Mouse (Mus musculus): ENCODE results near the gene Gosr1. TPM values are rescaled to one million over a fixed set of nuclear protein-coding genes. Genes with fewer than 3 reads are reported as not detected.

The Gosr1 gene
- polyA plus RNA-seq, 1 experiment from 2014 or later, result 32.7 TPM

DNA sequence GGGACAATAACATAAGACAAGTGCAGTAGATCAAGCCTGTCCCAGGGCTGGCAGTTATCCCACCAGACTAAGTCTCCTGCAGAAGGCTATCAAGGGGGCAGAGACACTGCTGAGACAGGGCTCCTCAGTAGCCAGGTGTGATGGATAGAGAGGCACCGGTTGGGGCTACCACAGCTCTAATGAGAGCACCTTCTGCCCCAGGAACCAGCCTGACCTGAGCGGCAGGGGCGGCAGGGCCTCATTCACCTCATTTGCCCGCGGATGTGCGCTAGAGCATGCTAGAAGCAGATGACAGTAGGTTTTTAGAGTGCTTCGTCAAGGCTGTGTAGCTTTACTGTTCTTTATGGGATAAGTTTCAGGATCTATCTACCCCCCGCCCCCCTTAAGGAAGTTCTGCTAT is 39.5 kb downstream of the Gosr1 start:
- Histone ChIP-seq H3K9me3 (ENCODE audit: control insufficient read depth, low read length) (no peaks in the 10 kb centered on the region), H3K36me3 (ENCODE audit: control insufficient read depth, insufficient read depth, low read length) (peaks cover 7% of the 10 kb centered on the region; the same call in 1 of the 2 replicates), H3K4me1 (ENCODE audit: control insufficient read depth, insufficient read depth, low read length) (0 out of 2 replicates have a peak, but pooled peaks cover 3% of the 10 kb centered on the region), H3K27ac (replicated peaks; ENCODE audit: low read depth, low read length) (no peak overlapping the region), H3K27me3 (ENCODE audit: control insufficient read depth, insufficient read depth, low read length) (no peaks in the 10 kb centered on the region), H3K4me2 (ENCODE audit: low read depth, severe bottlenecking) (no peak overlapping the region), H3K9ac (ENCODE audit: low read length) (no peak overlapping the region), H3K4me3 (ENCODE audit: low read depth, low read length) (no peak overlapping the region)
- 84% methylated on average over 8 of the region's 8 CpGs for WGBS
- ATAC-seq (ENCODE audit: insufficient number of reproducible peaks, low FRiP score, low TSS enrichment, low read depth) (no peak), DNase-seq (ENCODE audit: low spot score) (no peak)

DNA sequence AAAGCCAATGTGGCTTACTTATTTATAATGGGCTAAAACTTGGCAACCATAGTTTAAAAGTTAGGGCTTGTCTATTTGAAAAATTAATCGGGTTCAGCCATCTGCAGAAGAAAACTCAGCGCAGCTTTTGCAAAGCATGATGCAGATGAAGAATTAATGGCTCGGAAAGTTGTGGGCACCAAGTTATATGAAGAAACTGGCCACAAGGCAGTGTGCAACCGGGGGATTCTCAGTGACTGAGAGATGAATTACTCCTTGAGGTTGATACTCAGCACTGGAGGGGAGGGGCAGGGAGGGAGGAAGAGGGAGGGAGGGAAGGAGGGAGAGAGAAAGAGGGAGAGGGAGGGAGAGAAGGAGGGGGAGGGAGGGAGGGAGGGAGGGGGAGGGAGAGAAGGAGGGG is 46.4 kb downstream of the Gosr1 start:
- ATAC-seq (ENCODE audit: insufficient number of reproducible peaks, low FRiP score, low TSS enrichment, low read depth) (no peak), DNase-seq (ENCODE audit: low spot score) (no peak)
- WGBS, result 77% methylated on average over 4 of the region's 4 CpGs
- 0 out of 2 replicates have a peak, but pooled peaks cover 3% of the 10 kb centered on the region for H3K4me1 ChIP-seq (ENCODE audit: control insufficient read depth, insufficient read depth, low read length)
- H3K4me3 ChIP-seq (ENCODE audit: low read depth, low read length), result no peak overlapping the region
- no peaks in the 10 kb centered on the region for H3K9me3 ChIP-seq (ENCODE audit: control insufficient read depth, low read length)
- H3K9ac ChIP-seq (ENCODE audit: low read length), result no peak overlapping the region
- H3K27ac ChIP-seq (replicated peaks; ENCODE audit: low read depth, low read length), result no peak overlapping the region
- H3K27me3 ChIP-seq (ENCODE audit: control insufficient read depth, insufficient read depth, low read length), result no peaks in the 10 kb centered on the region
- H3K4me2 ChIP-seq (ENCODE audit: low read depth, severe bottlenecking), result no peak overlapping the region
- no peaks in the 10 kb centered on the region for H3K36me3 ChIP-seq (ENCODE audit: control insufficient read depth, insufficient read depth, low read length)

DNA sequence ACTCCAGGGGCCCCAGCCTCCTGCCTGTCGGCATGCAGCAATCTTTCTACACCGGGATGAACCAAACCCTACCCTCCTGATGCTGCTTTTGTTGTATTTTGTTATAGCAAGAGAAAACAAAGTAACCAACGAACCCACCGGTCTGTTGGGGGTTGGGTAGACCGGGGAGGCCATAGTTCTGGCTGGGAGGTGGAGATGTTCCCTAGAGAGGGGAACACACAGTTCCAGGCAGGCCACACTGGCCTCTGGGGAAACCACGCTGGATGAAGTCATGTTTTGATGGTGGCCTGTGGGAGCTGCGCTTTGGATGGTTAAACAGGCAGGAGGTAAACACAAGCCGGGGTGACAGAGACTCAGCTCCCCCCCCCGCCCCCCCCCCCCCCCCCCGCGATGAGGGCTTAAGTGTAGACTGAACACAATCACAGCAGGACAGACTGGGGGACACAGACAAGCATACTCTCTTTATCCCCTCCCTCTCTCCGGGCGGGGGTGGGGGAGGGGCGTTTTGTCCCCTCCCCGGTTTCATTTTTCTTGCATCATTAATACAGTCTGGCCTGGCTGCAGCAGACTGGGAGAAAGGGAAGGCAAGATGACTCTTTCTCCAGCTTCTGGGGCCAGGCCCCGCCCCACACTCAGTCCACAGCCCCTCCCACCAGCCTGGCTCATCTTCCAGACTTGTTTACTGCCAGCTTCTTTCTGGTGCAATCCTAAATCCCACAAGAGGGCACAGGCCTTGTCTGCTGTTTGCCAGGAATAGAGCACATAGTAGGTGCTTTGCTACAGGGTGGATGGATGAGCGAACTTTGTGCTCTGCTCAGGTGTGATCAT is 53.5 kb downstream of the Gosr1 start:
- H3K4me2 ChIP-seq (ENCODE audit: low read depth, severe bottlenecking), result no peak overlapping the region
- no peak for ATAC-seq (ENCODE audit: insufficient number of reproducible peaks, low FRiP score, low TSS enrichment, low read depth)
- H3K9me3 ChIP-seq (ENCODE audit: control insufficient read depth, low read length), result no peaks in the 10 kb centered on the region

DNA sequence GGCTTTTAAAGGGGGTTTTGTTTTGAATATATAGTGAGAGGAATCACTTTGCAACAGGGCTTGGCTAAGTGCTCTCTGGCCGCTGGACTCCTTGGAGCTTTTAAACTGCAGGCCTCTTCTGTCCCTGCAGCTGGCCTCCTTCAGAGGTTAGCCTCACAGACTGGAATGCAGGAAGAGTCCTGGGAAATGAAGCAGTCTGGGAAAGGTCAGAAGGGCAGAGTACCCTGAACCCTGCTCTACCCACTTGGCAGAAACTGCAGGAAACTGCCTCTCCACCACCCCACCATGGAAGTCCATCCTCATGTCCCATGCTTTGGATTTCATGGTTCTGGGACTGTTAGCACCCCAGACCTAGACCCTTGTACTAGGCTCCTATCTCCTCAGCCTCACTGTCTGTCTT is 54.5 kb downstream of the Gosr1 start:
- no peaks in the 10 kb centered on the region for H3K9me3 ChIP-seq (ENCODE audit: control insufficient read depth, low read length)
- H3K4me1 ChIP-seq (ENCODE audit: control insufficient read depth, insufficient read depth, low read length), result peaks cover 2% of the 10 kb centered on the region; the same call in 1 of the 2 replicates
- no peaks in the 10 kb centered on the region for H3K27me3 ChIP-seq (ENCODE audit: control insufficient read depth, insufficient read depth, low read length)
- H3K27ac ChIP-seq (replicated peaks; ENCODE audit: low read depth, low read length), result no peak overlapping the region
- ATAC-seq (ENCODE audit: insufficient number of reproducible peaks, low FRiP score, low TSS enrichment, low read depth), result no peak
- H3K36me3 ChIP-seq (ENCODE audit: control insufficient read depth, insufficient read depth, low read length), result no peaks in the 10 kb centered on the region
- DNase-seq (ENCODE audit: low spot score), result no peak
- 32% methylated on average over 1 of the region's 1 CpGs for WGBS
- H3K9ac ChIP-seq (ENCODE audit: low read length), result no peak overlapping the region
- H3K4me2 ChIP-seq (ENCODE audit: low read depth, severe bottlenecking), result no peak overlapping the region
- H3K4me3 ChIP-seq (ENCODE audit: low read depth, low read length), result no peak overlapping the region

More for the DNA sequence above, 53.5 kb downstream of the Gosr1 start:
- WGBS, result 38% methylated on average over 10 of the region's 17 CpGs
- peak; percentile 39 for DNase-seq (ENCODE audit: low spot score)
- H3K4me3 ChIP-seq (ENCODE audit: low read depth, low read length), result no peak overlapping the region
- no peak overlapping the region for H3K27ac ChIP-seq (replicated peaks; ENCODE audit: low read depth, low read length)
- H3K9ac ChIP-seq (ENCODE audit: low read length), result no peak overlapping the region
- H3K27me3 ChIP-seq (ENCODE audit: control insufficient read depth, insufficient read depth, low read length), result no peaks in the 10 kb centered on the region
- H3K4me1 ChIP-seq (ENCODE audit: control insufficient read depth, insufficient read depth, low read length), result peaks cover 2% of the 10 kb centered on the region; the same call in 1 of the 2 replicates
- H3K36me3 ChIP-seq (ENCODE audit: control insufficient read depth, insufficient read depth, low read length), result no peaks in the 10 kb centered on the region

DNA sequence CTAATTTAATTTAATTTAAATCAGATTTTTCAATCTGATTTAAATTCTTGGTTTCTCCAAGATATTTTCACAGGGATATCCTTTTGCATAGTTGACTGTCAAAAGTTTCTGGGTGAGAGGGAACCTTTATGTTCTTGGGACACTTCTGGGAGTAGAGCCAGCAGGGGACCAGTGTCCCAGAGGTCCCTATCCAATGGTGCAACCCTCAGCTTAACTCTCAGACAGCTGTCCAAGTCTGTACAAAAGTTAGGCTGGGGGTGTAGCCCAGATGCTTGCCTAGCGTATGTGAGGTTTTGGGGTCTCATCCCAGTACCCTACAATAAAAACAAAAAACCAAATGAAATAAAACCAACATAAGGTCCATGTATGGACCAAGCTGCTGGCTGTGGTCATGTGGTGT is 55.3 kb downstream of the Gosr1 start:
- Histone ChIP-seq H3K4me3 (ENCODE audit: low read depth, low read length) (no peak overlapping the region), H3K27ac (replicated peaks; ENCODE audit: low read depth, low read length) (no peak overlapping the region), H3K36me3 (ENCODE audit: control insufficient read depth, insufficient read depth, low read length) (no peaks in the 10 kb centered on the region), H3K27me3 (ENCODE audit: control insufficient read depth, insufficient read depth, low read length) (no peaks in the 10 kb centered on the region), H3K9ac (ENCODE audit: low read length) (no peak overlapping the region), H3K4me2 (ENCODE audit: low read depth, severe bottlenecking) (no peak overlapping the region), H3K4me1 (ENCODE audit: control insufficient read depth, insufficient read depth, low read length) (peaks cover 2% of the 10 kb centered on the region; the same call in 1 of the 2 replicates), H3K9me3 (ENCODE audit: control insufficient read depth, low read length) (no peaks in the 10 kb centered on the region)
- DNase-seq (ENCODE audit: low spot score), result no peak
- 82% methylated on average over 1 of the region's 1 CpGs for WGBS
- ATAC-seq (ENCODE audit: insufficient number of reproducible peaks, low FRiP score, low TSS enrichment, low read depth), result no peak

DNA sequence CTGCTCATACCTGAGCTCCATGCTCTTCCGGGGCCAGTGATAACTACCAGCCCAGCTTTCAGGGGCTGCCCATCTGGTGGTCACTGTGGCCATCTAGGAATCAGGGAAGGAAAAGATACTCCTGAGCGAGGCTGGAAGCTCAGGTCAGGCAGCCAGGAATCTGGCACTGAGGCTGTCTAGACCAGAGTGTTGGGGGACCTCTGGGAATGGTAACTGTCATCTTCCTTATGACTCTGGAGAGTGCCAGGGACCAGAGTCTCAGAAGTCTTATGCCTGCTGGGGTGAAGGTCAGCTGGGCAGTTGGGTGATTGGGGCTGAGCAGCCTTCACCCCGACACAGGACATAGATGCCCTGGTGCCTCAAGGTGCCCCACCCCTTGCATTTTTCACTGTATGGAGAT is 55.7 kb downstream of the Gosr1 start:
- Histone ChIP-seq H3K27me3 (ENCODE audit: control insufficient read depth, insufficient read depth, low read length) (no peaks in the 10 kb centered on the region), H3K4me3 (ENCODE audit: low read depth, low read length) (no peak overlapping the region), H3K9ac (ENCODE audit: low read length) (no peak overlapping the region), H3K4me2 (ENCODE audit: low read depth, severe bottlenecking) (no peak overlapping the region), H3K4me1 (ENCODE audit: control insufficient read depth, insufficient read depth, low read length) (peaks cover 2% of the 10 kb centered on the region; the same call in 1 of the 2 replicates), H3K9me3 (ENCODE audit: control insufficient read depth, low read length) (no peaks in the 10 kb centered on the region), H3K27ac (replicated peaks; ENCODE audit: low read depth, low read length) (no peak overlapping the region), H3K36me3 (ENCODE audit: control insufficient read depth, insufficient read depth, low read length) (no peaks in the 10 kb centered on the region)
- ATAC-seq (ENCODE audit: insufficient number of reproducible peaks, low FRiP score, low TSS enrichment, low read depth) (no peak), DNase-seq (ENCODE audit: low spot score) (no peak)
- 87% methylated on average over 3 of the region's 3 CpGs for WGBS

DNA sequence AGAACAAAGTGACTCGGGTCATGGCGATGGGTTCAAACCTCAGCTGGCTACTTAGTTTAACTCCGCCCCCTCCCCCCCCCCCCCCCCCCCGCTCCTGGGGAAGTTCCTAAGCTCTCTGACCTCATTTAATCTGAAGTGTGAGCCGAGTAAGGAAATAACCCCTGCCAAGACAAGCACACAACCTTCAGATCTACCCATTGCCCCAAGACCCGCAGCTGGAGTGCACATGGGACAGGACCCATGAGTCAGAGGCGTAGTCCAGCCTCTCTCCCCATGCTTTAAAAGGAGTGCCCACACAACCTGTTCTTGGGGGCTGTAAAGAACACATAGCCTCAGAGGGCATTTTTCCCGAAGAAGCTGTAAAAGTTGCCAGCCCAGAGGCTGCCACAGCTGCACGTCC is 63.8 kb downstream of the Gosr1 start:
- peak overlapping the region; percentile 12; the same call in 1 of the 2 replicates for H3K4me2 ChIP-seq (ENCODE audit: low read depth, severe bottlenecking)
- no peak overlapping the region for H3K27ac ChIP-seq (replicated peaks; ENCODE audit: low read depth, low read length)
- no peak overlapping the region for H3K9ac ChIP-seq (ENCODE audit: low read length)
- H3K9me3 ChIP-seq (ENCODE audit: control insufficient read depth, low read length), result no peaks in the 10 kb centered on the region
- H3K4me3 ChIP-seq (ENCODE audit: low read depth, low read length), result no peak overlapping the region
- H3K27me3 ChIP-seq (ENCODE audit: control insufficient read depth, insufficient read depth, low read length), result no peaks in the 10 kb centered on the region
- DNase-seq (ENCODE audit: low spot score), result no peak
- no peak for ATAC-seq (ENCODE audit: insufficient number of reproducible peaks, low FRiP score, low TSS enrichment, low read depth)
- WGBS, result 44% methylated on average over 8 of the region's 9 CpGs
- no peaks in the 10 kb centered on the region for H3K4me1 ChIP-seq (ENCODE audit: control insufficient read depth, insufficient read depth, low read length)
- H3K36me3 ChIP-seq (ENCODE audit: control insufficient read depth, insufficient read depth, low read length), result no peaks in the 10 kb centered on the region

DNA sequence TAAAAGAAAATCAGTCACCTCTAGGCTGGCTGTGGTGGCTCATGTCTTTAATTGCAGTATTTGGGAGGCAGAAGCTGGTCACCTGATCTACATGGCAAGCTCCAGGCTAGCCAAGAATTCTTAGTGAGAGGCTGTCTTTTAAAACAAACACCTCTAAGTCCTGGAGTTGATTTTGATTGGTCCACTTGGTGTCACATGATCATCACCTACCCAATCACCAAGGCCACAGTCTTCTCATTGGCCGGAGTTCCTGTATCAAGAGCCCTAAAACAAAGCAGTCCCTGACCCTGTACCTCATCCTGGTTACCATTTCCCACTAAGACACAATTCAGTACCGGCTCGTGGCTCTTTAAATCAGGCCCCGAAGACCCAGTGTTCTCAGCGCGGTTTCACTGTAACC is 67.6 kb downstream of the Gosr1 start:
- Histone ChIP-seq H3K27ac (replicated peaks; ENCODE audit: low read depth, low read length) (no peak overlapping the region), H3K4me2 (ENCODE audit: low read depth, severe bottlenecking) (no peak overlapping the region), H3K9ac (ENCODE audit: low read length) (no peak overlapping the region), H3K9me3 (ENCODE audit: control insufficient read depth, low read length) (no peaks in the 10 kb centered on the region), H3K27me3 (ENCODE audit: control insufficient read depth, insufficient read depth, low read length) (no peaks in the 10 kb centered on the region), H3K36me3 (ENCODE audit: control insufficient read depth, insufficient read depth, low read length) (no peaks in the 10 kb centered on the region), H3K4me3 (ENCODE audit: low read depth, low read length) (no peak overlapping the region), H3K4me1 (ENCODE audit: control insufficient read depth, insufficient read depth, low read length) (no peaks in the 10 kb centered on the region)
- ATAC-seq (ENCODE audit: insufficient number of reproducible peaks, low FRiP score, low TSS enrichment, low read depth) (no peak), DNase-seq (ENCODE audit: low spot score) (no peak)
- WGBS, result 66% methylated on average over 6 of the region's 6 CpGs
